Mouse (Mus musculus) midbrain, embryonic 15.5 days (tissue): ENCODE results near the gene Olfr599. TPM values are rescaled to one million over a fixed set of nuclear protein-coding genes. Genes with fewer than 3 reads are reported as not detected.
"Not testable (repeated sequence)": the region's sequence is repeated elsewhere in the genome, so short reads cannot be mapped to it uniquely, and the experiment has no call there.

Experiments
- ATAC-seq: fragments of 200-750 bp; cut with Nextera tagmentation; replicated peaks from 2 replicates; pipeline ENCODE4 v1.8.0; 2017; ENCODE audit warnings: moderate TSS enrichment
- H3K27ac ChIP-seq: fragments of 300-500 bp; sonication (generic); 2 replicates; pipeline ENCODE4 v1.5.1; 2015; ENCODE audit warnings: mild to moderate bottlenecking, inconsistent platforms
- H3K27me3 ChIP-seq: fragments of 300-500 bp; sonication (generic); replicated peaks from 2 replicates; pipeline ENCODE4 v1.6.1; 2015; ENCODE audit warnings: inconsistent platforms
- H3K36me3 ChIP-seq: fragments of 300-500 bp; sonication (generic); replicated peaks from 2 replicates; pipeline ENCODE4 v1.6.1; 2015; ENCODE audit warnings: inconsistent platforms
- H3K4me1 ChIP-seq: fragments of 300-500 bp; sonication (generic); 2 replicates; pipeline ENCODE4 v1.6.1; 2015; ENCODE audit warnings: inconsistent platforms
- H3K4me2 ChIP-seq: fragments of 300-500 bp; sonication (generic); 2 replicates; pipeline ENCODE4 v1.6.1; 2015; ENCODE audit warnings: inconsistent platforms, mild to moderate bottlenecking, moderate library complexity
- H3K4me3 ChIP-seq: fragments of 300-500 bp; sonication (generic); 2 replicates; pipeline ENCODE4 v1.5.1; 2015; ENCODE audit warnings: mild to moderate bottlenecking, inconsistent platforms
- H3K9ac ChIP-seq: fragments of 300-500 bp; sonication (generic); 2 replicates; pipeline ENCODE4 v1.6.1; 2015; ENCODE audit warnings: mild to moderate bottlenecking, inconsistent platforms
- H3K9me3 ChIP-seq: fragments of 300-500 bp; sonication (generic); 2 replicates; pipeline ENCODE4 v1.6.1; 2016; ENCODE audit warnings: inconsistent platforms
- WGBS: fragments of 180-500 bp; shearing (Covaris S2); methylation state at CpG from one replicate; pipeline ENCODE4 v1.1.7; 2015; ENCODE audit warnings: mixed read lengths; 5-methylcytosine and 5-hydroxymethylcytosine counted together
- polyA plus RNA-seq: library from polyadenylated mRNA; unstranded; fragments of >200 nt; fragmentation: Nextera tagmentation; extraction: Ambion mirVana; gene quantifications from 2 replicates; pipeline ENCODE4 v1.2.1, GENCODE M21; 2015

The Olfr599 gene
- not detected in 2 replicates for polyA plus RNA-seq

- Histone ChIP-seq H3K9me3 (no peaks in the 10 kb centered on the region), H3K36me3 (no peaks in the 10 kb centered on the region), H3K4me1 (no peaks in the 10 kb centered on the region), H3K27me3 (no peaks in the 10 kb centered on the region), H3K4me3 (no peak within 1 kb of the TSS), H3K4me2 (no peak within 1 kb of the TSS), H3K9ac (no peak within 1 kb of the TSS), H3K27ac (no peak within 1 kb of the TSS)
- 83% methylated on average over 1 of the region's 1 CpGs for WGBS
- no peak for ATAC-seq
Observed at GRCm38 (mm10) chr7:103335617-103336016, at the start of gene Olfr599. TSS of gene Olfr599 (plus strand) at chr7:103335917.

DNA sequence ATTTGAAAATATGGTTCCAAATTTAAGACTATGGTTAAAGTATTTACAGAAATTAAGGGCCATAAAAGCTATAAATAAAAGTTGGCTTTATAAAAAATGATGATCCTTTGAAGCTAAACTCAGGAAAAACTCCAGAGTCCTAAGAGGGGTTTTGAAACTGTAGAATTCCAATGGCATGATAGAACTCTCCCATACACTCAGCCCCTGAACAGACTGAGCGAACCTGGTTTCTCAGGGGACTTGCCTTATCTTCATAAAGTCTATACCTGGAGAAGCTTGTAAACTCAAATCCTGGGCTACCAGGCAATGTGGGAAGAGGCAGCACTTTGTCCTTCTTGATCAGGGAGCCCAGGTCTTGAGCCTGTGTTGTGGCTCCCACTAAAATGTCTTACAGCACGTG is 30.4 kb upstream of the Olfr599 start, which contains the start of gene Olfr596:
TSS of gene Olfr596 (plus strand) at position 301 of the 400 bp plus-strand sequence.
- 86% methylated on average over 2 of the region's 2 CpGs for WGBS
- H3K9ac ChIP-seq, H3K4me1 ChIP-seq, H3K27me3 ChIP-seq, H3K4me2 ChIP-seq, H3K27ac ChIP-seq, H3K9me3 ChIP-seq, ATAC-seq, H3K4me3 ChIP-seq, H3K36me3 ChIP-seq: not testable (repeated sequence)

- not testable (repeated sequence) for H3K4me1 ChIP-seq, H3K9me3 ChIP-seq, H3K9ac ChIP-seq, H3K36me3 ChIP-seq, ATAC-seq, H3K27me3 ChIP-seq, H3K4me3 ChIP-seq, H3K27ac ChIP-seq, H3K4me2 ChIP-seq
- WGBS = 91% methylated on average over 2 of the region's 2 CpGs
Observed at GRCm38 (mm10) chr7:103316015-103316414, 19.7 kb upstream of the Olfr599 start, which contains the start of gene Olfr597. TSS of gene Olfr597 (plus strand) at chr7:103316315.

GRCm38 (mm10) chr7:103323268-103323667 is 12.4 kb upstream of the Olfr599 start, which contains the start of gene Olfr598:
TSS of gene Olfr598 (plus strand) at chr7:103323568.
- Histone ChIP-seq H3K27me3 (no peaks in the 10 kb centered on the region), H3K4me1 (no peaks in the 10 kb centered on the region), H3K4me2 (no peak within 1 kb of the TSS), H3K9ac (no peak within 1 kb of the TSS), H3K27ac (no peak within 1 kb of the TSS), H3K4me3 (no peak within 1 kb of the TSS), H3K9me3 (no peaks in the 10 kb centered on the region), H3K36me3 (no peaks in the 10 kb centered on the region)
- ATAC-seq = no peak

GRCm38 (mm10) chr7:103349569-103349968 is 13.9 kb downstream of the Olfr599 start, which contains the start of gene Olfr600:
TSS of gene Olfr600 (minus strand) at chr7:103349669.
- H3K27me3 ChIP-seq = no peaks in the 10 kb centered on the region
- no peak within 1 kb of the TSS for H3K9ac ChIP-seq
- H3K9me3 ChIP-seq = no peaks in the 10 kb centered on the region
- H3K4me1 ChIP-seq = no peaks in the 10 kb centered on the region
- no peak within 1 kb of the TSS for H3K4me3 ChIP-seq
- no peak for ATAC-seq
- no peak within 1 kb of the TSS for H3K4me2 ChIP-seq
- H3K27ac ChIP-seq = no peak within 1 kb of the TSS
- no peaks in the 10 kb centered on the region for H3K36me3 ChIP-seq

DNA sequence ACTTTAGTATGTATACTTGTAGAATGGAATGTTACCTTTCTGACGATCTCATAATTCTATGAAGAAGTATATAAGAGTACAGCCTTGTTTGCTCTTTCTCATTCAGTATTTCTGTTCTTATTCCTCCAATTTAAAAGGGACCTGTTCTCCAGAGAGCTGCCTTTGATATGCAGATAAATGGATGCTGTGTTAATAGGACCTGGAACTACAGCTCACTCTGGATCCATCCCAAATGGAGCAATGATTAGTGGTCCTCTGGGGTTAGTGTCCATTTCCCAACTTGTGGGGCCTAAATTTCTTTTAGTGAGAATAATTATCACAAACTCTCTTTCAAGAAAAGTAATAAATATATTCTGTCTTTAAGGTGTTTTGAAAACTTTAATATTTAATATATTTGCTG is 26.8 kb downstream of the Olfr599 start, which contains the start of gene Olfr601:
TSS of gene Olfr601 (minus strand) at position 101 of the 400 bp plus-strand sequence.
- Histone ChIP-seq H3K36me3 (no peaks in the 10 kb centered on the region), H3K4me2 (no peak within 1 kb of the TSS), H3K4me3 (no peak within 1 kb of the TSS), H3K27ac (no peak within 1 kb of the TSS), H3K27me3 (no peaks in the 10 kb centered on the region), H3K4me1 (no peaks in the 10 kb centered on the region), H3K9ac (no peak within 1 kb of the TSS), H3K9me3 (no peaks in the 10 kb centered on the region)
- ATAC-seq = no peak
- WGBS = 95% methylated on average over 1 of the region's 1 CpGs

- H3K27ac ChIP-seq = no peak within 1 kb of the TSS
- no peaks in the 10 kb centered on the region for H3K4me1 ChIP-seq
- no peaks in the 10 kb centered on the region for H3K9me3 ChIP-seq
- no peak within 1 kb of the TSS for H3K9ac ChIP-seq
- no peaks in the 10 kb centered on the region for H3K36me3 ChIP-seq
- H3K4me3 ChIP-seq = no peak within 1 kb of the TSS
- H3K27me3 ChIP-seq = no peaks in the 10 kb centered on the region
- H3K4me2 ChIP-seq = no peak within 1 kb of the TSS
- no peak for ATAC-seq
Observed at GRCm38 (mm10) chr7:103386077-103386476, 50.4 kb downstream of the Olfr599 start, which contains the start of gene Olfr603. TSS of gene Olfr603 (minus strand) at chr7:103386177.

Other genes starting within 250 kb of the Olfr599 start
- not detected in 2 replicates for gene Olfr585, start 238.2 kb upstream of the Olfr599 start, polyA plus RNA-seq
- gene Olfr586, start 210.3 kb upstream of the Olfr599 start, polyA plus RNA-seq = not detected in 2 replicates
- not detected in 2 replicates for gene Olfr588-ps1, start 195.0 kb upstream of the Olfr599 start, polyA plus RNA-seq
- not detected in 2 replicates for gene Olfr589, start 179.6 kb upstream of the Olfr599 start, polyA plus RNA-seq
- gene Olfr591, start 157.6 kb upstream of the Olfr599 start, polyA plus RNA-seq = not detected in 2 replicates
- gene Olfr592, start 151.1 kb upstream of the Olfr599 start, polyA plus RNA-seq = not detected in 2 replicates
- not detected in 2 replicates for gene Olfr593, start 124.1 kb upstream of the Olfr599 start, polyA plus RNA-seq
- not detected in 2 replicates for gene Olfr594, start 118.9 kb upstream of the Olfr599 start, polyA plus RNA-seq
- not detected in 2 replicates for gene Usp17ld, start 83.4 kb upstream of the Olfr599 start, polyA plus RNA-seq
- gene Olfr596, start 30.3 kb upstream of the Olfr599 start, polyA plus RNA-seq = not detected in 2 replicates
- gene Olfr597, start 19.6 kb upstream of the Olfr599 start, polyA plus RNA-seq = not detected in 2 replicates
- not detected in 2 replicates for gene Olfr598, start 12.3 kb upstream of the Olfr599 start, polyA plus RNA-seq
- not detected in 2 replicates for gene Olfr600, start 13.8 kb downstream of the Olfr599 start, polyA plus RNA-seq
- gene Olfr601, start 26.7 kb downstream of the Olfr599 start, polyA plus RNA-seq = not detected in 2 replicates
- not detected in 2 replicates for gene Olfr603, start 50.3 kb downstream of the Olfr599 start, polyA plus RNA-seq
- not detected in 2 replicates for gene Usp17lc, start 79.2 kb downstream of the Olfr599 start, polyA plus RNA-seq
- gene Olfr605, start 109.5 kb downstream of the Olfr599 start, polyA plus RNA-seq = not detected in 2 replicates
- gene Olfr606, start 113.1 kb downstream of the Olfr599 start, polyA plus RNA-seq = not detected in 2 replicates
- not detected in 2 replicates for gene Olfr607, start 128.2 kb downstream of the Olfr599 start, polyA plus RNA-seq
- gene Olfr608, start 134.0 kb downstream of the Olfr599 start, polyA plus RNA-seq = not detected in 2 replicates
- not detected in 2 replicates for gene Olfr609, start 162.1 kb downstream of the Olfr599 start, polyA plus RNA-seq
- not detected in 2 replicates for gene Olfr610, start 176.2 kb downstream of the Olfr599 start, polyA plus RNA-seq
- not detected in 2 replicates for gene Olfr611, start 184.9 kb downstream of the Olfr599 start, polyA plus RNA-seq
- not detected in 2 replicates for gene Olfr612, start 206.8 kb downstream of the Olfr599 start, polyA plus RNA-seq
- not detected in 2 replicates for gene Olfr613, start 212.2 kb downstream of the Olfr599 start, polyA plus RNA-seq
- gene Olfr615, start 220.2 kb downstream of the Olfr599 start, polyA plus RNA-seq = not detected in 2 replicates
- gene Olfr616, start 233.2 kb downstream of the Olfr599 start, polyA plus RNA-seq = not detected in 2 replicates
- not detected in 2 replicates for gene Olfr617, start 237.1 kb downstream of the Olfr599 start, polyA plus RNA-seq